Mouse (Mus musculus) monocyte, adult 2 months (primary cell): ENCODE data around the gene Cd93.

ENCODE experiments used
- DNase-seq, 2 experiments: peaks; one replicate each; pipeline ENCODE4 v3.0.0; 2022; ENCODE audit warnings: low spot score in 2 of 2, low read depth in 1 of 2

The Cd93 gene

DNA sequence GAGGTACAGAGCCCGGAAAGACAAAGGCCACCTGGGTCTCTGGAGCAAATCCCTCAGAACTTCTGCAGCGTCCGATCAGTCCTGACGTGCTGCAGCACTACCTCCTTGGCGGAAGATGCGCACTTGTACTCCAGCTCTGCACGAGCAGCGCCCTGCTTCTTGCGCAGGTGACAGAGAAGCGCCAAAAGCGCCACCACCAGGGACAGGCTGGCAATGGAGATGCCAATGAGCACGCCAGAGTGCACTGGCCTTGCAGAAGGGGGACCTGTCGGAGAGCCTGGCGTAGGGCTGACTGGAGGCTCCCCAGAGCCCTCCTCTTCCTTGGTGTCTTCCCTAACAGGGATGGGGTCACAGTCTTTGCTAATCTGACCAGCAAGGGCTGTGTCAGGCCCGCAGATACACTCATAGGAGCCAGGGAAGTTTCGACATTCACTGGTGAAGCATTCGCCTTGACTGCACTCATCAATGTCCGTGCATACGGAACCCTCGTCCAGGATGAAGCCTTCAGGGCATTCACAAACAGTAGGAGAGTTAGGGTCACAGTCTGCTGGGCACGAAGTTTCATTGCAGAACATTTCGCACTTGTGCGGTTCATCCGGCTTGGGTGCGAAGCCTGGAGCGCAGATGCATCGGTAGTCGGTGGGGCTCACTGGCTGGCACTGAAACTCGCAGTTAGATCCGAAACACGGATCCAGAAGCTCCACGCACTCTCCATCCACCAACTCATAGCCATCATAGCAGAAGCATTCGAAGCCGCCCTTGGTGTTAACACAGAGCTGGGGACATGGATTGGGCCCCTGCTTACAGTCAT is 37.0 kb downstream of the Cd93 start:
- DNase-seq: peak in 1 of 2 experiments; percentile 54

DNA sequence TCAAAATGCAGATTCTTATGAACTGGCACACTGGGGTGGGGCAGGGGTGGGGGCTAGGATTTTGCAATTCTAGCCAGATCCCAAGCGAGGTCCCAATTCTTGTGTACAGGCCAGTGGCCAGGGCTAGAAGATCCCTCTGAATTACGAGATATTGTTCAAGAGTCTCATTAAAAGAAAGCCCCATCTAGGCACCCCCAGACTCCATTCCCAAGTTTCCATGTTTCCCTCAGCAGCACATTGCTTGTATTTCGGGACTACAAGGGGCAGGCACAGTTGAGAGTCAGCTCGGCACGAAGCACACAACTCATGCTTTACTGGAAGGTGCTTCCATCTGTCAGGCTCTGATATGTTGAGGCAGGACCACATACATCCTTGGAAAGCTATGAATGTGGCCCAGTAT is 38.5 kb downstream of the Cd93 start:
- no peak for DNase-seq

DNA sequence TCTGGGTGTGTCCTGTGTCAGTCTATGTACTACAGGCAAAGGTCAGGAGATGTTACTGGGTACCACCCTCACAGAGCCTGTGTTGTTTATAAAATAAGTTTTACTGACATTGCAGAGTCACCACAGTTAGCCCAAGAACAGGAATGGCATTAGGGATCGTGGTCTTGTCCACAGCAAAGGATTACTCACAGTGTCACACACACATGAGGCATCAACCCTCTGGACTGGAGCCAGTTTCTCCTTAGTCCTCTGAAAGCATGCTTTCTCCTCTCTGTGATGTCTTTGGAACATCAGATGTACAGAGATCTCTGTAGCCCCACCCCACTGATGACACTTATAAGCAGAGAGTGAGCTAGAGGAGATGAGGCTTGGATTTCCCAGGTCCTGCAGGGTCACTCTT is 41.1 kb downstream of the Cd93 start:
- DNase-seq: no peak

DNA sequence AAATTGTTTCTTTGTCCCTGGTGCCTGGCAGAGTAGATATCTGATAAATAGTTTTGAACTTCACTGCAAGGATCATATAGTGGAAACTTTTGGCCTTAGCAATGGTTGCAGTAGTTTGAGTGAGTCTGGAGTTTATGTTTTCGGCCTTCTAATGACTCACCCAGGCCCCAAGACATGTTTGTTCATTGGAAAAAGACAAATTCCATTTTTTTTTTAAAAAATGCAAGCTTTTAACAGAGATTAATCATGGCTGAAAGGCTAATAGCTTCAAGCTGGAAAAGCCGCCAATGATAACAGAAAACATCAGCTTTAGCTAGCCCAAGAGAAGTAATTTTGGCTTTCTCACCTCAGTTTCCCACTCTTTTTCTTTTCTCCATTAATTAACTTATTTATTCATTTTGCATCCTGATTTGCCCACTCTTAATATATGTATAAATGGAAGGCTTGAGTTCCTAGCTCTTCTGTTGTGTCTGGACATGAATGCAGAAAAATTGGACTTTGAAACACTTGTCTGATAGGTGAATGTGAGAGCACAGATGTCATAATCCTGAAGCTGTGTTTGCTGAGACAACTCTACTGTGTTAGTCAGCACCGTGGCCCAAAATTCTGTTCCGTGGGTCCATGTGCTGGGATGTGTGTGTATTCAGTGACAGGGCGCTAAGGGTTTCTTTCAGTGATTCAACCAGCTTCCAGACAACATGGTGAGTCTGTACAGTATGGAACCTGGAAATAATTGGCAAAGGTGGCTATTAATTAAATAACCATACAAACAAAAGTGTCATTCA is 44.3 kb downstream of the Cd93 start:
- DNase-seq: no peak

DNA sequence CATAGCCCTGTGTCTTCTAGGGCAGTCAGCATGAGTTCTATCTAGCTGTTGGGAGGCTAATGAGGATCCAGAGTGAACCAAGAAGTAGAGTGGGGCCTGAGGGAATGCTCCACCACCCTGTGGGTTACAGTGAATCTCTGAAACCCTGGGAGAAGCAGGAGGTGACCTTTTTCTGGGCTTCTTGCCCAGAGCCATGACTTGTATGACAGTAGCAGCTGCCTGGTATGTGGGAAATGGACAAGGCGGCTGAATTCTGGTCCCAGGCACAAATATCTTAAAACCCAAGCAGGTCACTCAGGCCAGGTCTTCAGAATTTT is 45.6 kb downstream of the Cd93 start:
- no peak for DNase-seq

DNA sequence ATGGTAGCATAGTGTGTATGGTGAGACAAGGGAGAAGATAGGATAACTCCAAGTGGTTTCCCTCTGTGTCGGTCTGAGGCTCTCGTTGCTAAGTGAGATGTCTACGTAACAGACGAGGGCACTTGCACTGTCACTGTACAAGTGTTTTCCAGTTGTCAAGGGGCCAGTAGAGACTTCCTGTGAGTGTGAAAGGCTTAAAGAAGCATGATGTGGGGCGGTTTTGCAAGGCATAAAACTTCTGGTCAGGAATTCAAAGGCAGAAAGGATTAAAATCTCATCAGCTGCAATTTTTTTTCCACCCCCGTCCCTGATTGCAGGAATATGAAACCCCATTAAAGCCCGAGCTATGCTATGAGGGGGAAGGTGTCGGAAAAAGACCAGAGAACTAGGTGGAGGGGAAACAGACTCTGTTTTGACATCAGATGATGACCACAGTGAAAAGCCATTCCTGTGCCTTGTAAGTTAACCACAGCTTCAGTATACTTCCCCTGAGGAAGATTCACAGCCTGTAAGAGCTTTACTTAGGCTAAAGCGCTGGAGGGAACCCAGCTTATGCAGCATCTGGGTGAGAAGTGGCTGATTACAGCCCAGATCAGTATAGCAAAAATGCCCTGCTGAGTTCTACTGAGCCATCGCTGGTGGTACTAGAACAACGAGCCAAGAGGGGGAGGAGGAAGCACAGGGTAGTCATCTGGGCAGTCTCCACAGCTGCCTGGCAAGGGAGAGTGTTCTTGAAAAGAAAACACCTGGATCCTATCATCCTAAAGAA is 46.2 kb downstream of the Cd93 start:
- DNase-seq: peak in 1 of 2 experiments; percentile 36

DNA sequence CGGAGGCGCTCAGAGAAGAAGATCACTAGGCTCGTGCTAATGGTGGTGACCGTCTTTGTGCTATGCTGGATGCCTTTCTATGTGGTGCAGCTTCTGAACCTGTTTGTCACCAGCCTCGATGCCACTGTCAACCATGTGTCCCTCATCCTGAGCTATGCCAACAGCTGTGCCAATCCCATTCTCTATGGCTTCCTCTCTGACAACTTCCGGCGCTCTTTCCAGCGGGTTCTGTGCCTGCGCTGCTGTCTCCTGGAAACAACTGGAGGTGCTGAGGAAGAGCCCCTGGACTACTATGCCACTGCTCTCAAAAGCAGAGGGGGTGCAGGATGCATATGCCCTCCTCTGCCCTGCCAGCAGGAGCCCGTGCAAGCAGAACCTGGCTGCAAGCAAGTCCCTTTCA is 47.2 kb downstream of the Cd93 start:
- no peak for DNase-seq

DNA sequence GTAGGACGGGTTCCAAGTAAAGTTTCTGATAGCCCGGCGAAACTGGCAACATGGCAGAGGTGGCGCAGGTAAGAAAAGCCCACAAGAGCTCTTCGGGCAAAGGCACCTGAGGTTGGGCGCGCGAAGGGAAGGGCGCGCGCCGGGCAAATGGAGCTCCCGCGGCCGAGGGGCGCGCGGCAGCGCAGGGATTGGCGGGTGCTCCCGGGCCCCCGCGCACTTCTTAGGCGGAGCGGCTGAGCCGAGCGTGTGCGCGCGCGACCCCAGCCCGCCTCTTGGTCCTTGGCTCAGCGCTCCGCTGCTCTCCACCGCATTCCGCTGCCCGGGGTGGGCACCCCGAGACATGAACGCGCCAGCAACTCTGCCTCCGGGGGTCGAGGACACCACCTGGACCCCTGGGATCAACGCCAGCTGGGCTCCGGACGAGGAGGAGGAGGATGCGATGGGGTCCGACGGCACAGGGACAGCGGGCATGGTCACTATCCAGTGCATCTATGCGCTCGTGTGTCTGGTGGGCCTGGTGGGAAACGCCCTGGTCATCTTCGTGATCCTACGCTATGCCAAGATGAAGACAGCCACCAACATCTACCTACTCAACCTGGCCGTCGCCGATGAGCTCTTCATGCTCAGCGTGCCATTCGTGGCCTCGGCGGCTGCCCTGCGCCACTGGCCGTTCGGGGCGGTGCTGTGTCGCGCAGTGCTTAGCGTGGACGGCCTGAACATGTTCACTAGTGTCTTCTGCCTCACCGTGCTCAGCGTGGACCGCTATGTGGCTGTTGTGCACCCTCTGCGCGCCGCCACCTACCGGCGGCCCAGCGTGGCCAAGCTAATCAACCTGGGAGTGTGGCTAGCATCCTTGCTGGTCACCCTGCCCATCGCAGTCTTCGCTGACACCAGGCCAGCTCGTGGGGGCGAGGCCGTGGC is 48.0 kb downstream of the Cd93 start, which contains the start of gene Sstr4:
TSS of gene Sstr4 (plus strand) at position 214 of the 921 bp plus-strand sequence.
- peak in 1 of 2 experiments; percentile 52 for DNase-seq

DNA sequence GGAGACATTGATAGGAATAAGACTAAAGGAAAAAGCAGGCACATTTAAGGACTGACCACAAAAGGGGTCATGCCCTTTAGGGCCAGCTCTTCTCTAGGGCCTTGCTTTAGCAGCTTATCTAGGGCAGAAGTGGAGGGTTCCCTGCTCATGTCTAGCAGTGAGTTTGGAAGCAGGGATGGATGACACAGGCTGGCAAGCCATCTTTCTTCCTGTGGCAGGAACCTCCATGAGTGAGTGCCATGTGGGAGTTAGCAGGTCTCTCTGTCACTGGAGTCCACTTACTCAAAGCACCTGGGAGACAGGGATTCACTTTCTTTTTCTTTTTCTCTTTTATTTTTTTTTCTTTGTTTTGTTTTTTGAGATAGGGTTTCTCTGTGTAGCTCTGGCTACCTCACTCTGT is 49.5 kb downstream of the Cd93 start:
- DNase-seq: no peak

DNA sequence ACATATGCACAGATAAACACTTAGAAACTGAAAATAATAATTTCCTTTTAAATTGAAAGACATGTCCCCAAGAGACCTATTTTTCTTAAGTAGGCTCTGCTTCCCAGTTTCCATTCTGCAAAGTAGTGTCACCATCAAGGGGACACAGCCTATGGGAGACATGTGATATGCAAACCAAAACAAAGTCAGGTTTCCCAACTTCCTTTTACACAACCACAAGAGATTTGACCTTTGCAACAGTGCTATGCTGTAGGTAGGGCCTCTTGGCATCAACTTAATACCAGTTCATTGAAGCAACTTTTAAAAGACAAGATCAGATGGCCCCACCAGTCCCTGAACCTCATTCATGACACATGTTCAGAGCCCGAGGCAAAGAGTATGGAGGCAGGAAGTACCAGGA is 50.2 kb downstream of the Cd93 start:
- peak in 1 of 2 experiments; percentile 24 for DNase-seq

DNA sequence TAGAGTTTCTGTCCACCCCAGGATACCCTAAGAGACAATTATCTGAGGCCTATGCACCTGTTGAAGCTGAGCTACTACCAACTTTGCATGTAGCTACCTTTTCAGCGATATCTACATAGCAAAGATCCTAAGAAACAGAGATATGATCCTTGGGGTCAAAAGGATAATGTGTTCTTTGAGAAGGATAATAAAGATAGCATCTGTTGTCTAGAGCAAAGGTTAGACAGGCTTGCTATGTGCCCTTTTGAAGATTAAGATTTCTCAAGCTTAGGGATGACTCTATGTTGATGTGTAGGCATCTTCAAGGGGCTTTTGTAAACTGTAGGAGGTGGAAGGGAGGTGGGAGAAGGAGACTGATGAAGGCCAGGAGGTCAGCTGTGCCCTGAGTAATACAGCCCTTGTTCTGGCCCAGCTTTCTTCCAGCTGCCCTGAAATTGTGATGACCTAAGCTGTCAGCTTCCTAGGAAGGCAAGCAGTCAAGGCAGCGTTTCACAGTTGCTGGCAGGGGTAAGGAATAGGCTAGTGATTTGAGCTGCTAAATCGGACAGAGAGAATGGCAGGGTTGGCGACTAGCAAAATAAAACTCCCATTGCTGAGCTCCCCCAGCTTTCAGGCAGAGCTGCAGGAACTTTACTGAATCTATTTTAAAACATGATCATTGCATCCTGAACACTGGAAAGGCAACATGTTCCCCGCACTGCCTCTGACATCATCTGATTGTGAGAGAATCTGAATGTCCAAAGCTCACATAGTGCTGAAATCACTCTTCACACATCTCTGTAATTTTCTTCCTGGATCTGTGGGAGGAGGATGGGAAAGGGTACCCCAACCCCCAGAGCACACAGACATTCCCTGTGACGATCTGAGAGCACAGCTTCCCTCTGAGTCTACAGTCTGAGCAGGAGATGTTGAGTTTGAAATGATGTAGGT is 55.4 kb downstream of the Cd93 start:
- DNase-seq: no peak

DNA sequence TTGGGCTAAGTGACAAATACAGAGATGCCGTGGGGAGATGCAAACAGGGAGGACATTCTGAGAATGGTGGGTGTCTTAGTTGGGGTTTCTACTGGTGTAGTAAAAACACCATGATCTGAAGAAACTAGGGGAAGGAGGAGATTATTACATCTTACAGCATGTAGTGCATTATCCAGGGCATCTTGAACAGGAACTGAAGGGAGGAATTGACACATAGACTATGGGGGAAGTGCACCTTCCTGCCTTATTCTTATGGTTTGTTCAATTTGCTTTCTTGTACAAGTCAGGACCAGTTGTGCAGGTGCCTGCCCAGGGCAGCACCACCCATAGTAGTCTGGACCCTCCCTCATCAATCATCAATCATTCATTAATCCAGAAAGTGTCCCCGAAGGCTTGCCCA is 56.4 kb downstream of the Cd93 start:
- DNase-seq: no peak
